Mouse (Mus musculus) thymus, adult 2 months (tissue): Measurements from ENCODE around the gene Ech1. TPM values are rescaled to one million over a fixed set of nuclear protein-coding genes. Genes with fewer than 3 reads are reported as not detected.
A peak's percentile ranks its signal among the peaks of the same experiment; 100 is the strongest.
"Not testable (repeated sequence)": the region's sequence is repeated elsewhere in the genome, so short reads cannot be mapped to it uniquely, and the experiment has no call there.

Experiments used
- DNase-seq: peaks from one replicate; pipeline ENCODE4 v3.0.0; 2021
- H3K27ac ChIP-seq: fragments of 200-500 bp; 2 replicates; pipeline ENCODE4 v1.5.1; 2012; ENCODE audit warnings: low read length, control low read depth; ENCODE audit not compliant: control insufficient read depth, insufficient read depth
- H3K27me3 ChIP-seq: fragments of 200-500 bp; 2 replicates; pipeline ENCODE4 v1.6.1; 2012; ENCODE audit warnings: mild to moderate bottlenecking, low read length, moderate library complexity, mixed read lengths; ENCODE audit not compliant: control insufficient read depth, insufficient read depth
- H3K36me3 ChIP-seq: fragments of 200-500 bp; 2 replicates; pipeline ENCODE4 v1.6.1; 2012; ENCODE audit warnings: mild to moderate bottlenecking, low read length, moderate library complexity; ENCODE audit not compliant: control insufficient read depth, insufficient read depth
- H3K4me1 ChIP-seq: fragments of 200-500 bp; replicated peaks from 2 replicates; pipeline ENCODE4 v1.6.1; 2012; ENCODE audit warnings: low read length; ENCODE audit not compliant: control insufficient read depth, insufficient read depth
- H3K4me3 ChIP-seq: fragments of 200-500 bp; 2 replicates; pipeline ENCODE4 v1.5.1; 2012; ENCODE audit warnings: mild to moderate bottlenecking, low read length, control low read depth, moderate library complexity; ENCODE audit not compliant: control insufficient read depth, insufficient read depth
- CTCF ChIP-seq: fragments of 200-500 bp; IDR thresholded peaks from 2 replicates; pipeline ENCODE4 v1.5.1; 2012; ENCODE audit warnings: mild to moderate bottlenecking, control low read depth, low read length, moderate library complexity, borderline replicate concordance; ENCODE audit not compliant: control insufficient read depth, poor library complexity, insufficient read depth; ENCODE audit errors: extremely low read depth
- POLR2A ChIP-seq: fragments of 200-500 bp; IDR thresholded peaks from 2 replicates; pipeline ENCODE4 v1.6.1; 2012; ENCODE audit warnings: mild to moderate bottlenecking, low read length, control low read depth, moderate library complexity; ENCODE audit not compliant: control insufficient read depth, poor library complexity, insufficient read depth; ENCODE audit errors: extremely low read depth
- WGBS: fragments of 180-500 bp; shearing (Covaris S2); methylation state at CpG from one replicate; pipeline ENCODE4 v1.1.7; 2018; 5-methylcytosine and 5-hydroxymethylcytosine counted together
- polyA plus RNA-seq: library from polyadenylated mRNA; depleted of rRNA; stranded (reverse); fragments of >200 nt; gene quantifications from 2 replicates; pipeline ENCODE4 v1.2.3, GENCODE M21; 2012

Gene Ech1
- polyA plus RNA-seq, 1 experiment: 359 TPM

DNA sequence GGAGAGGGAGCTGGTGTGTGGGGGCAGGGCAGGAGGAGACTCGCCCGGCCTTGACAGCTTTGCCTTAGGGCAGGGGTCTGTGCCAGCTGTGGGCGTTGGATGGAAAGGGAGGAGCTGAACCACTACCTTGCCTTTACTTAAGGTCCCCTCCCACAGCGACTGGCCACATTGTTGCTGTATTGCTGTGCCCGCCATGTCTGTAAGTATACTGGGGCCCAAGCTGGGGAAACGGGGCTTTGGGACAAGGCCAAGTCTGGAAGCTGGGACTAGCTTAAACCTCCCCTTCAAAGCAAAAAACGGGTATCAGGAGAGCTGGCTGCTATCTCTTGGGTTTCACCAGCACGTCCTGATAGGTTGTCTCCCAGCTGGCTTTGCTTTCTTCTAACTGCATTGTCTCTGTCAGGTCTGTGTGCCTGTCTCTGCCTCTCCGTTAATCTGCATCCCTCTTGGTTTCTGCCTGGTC lies 39.3 kb downstream of the Ech1 start:
- 87% methylated on average over 9 of the region's 9 CpGs for WGBS
- H3K27me3 ChIP-seq: no peaks in the 10 kb centered on the region
- no peak for TF ChIP-seq CTCF
- no peak for TF ChIP-seq POLR2A

DNA sequence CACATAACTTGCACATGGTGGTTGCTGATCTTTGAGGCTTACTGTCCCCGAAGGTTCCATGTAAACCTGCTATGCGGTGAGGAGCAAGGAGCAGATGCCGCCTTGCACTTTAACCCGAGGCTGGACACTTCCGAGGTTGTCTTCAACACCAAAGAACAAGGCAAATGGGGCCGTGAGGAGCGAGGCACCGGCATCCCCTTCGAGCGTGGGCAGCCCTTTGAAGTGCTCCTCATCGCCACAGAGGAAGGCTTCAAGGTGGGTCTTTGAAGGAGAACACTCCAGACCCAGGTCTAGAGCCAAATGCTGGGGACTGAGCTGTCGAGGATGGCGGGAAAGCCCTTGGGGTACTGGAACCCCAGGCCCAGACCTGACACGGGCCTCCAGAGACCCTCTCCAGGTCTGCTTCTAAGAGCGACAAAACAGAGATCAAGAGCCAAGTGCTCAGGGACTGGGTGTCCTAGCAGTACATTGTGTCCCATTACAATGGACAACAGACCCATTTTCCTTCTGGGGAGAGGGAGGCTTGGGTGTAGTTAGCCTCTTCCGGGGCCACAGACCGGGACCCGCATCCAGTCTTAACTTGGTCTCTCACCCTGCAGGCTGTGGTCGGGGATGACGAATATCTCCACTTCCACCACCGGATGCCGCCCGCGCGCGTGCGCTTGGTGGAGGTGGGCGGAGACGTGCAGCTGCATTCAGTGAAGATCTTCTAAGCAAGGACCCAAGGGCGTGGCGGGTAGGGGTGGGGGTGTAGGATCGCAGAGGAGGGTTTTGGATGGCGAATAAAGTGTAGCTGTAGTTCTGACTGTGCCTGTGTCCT lies 40.7 kb downstream of the Ech1 start:
- Histone ChIP-seq H3K4me1 (peaks cover 37% of the 10 kb centered on the region), H3K4me3 (peak overlapping the region; percentile 30), H3K27ac (peak overlapping the region; percentile 89), H3K36me3 (no peaks in the 10 kb centered on the region), H3K27me3 (no peaks in the 10 kb centered on the region)
- peak; percentile 99 for DNase-seq
- WGBS: 18% methylated on average over 33 of the region's 33 CpGs
- TF ChIP-seq POLR2A (peak; percentile 89), CTCF (peak; percentile 72; the same call in 1 of the 2 replicates)

More for the DNA sequence above, 39.3 kb downstream of the Ech1 start:
- peaks cover 37% of the 10 kb centered on the region for H3K4me1 ChIP-seq
- no peak for DNase-seq
- H3K4me3 ChIP-seq: no peak overlapping the region
- H3K36me3 ChIP-seq: no peaks in the 10 kb centered on the region
- no peak overlapping the region for H3K27ac ChIP-seq

DNA sequence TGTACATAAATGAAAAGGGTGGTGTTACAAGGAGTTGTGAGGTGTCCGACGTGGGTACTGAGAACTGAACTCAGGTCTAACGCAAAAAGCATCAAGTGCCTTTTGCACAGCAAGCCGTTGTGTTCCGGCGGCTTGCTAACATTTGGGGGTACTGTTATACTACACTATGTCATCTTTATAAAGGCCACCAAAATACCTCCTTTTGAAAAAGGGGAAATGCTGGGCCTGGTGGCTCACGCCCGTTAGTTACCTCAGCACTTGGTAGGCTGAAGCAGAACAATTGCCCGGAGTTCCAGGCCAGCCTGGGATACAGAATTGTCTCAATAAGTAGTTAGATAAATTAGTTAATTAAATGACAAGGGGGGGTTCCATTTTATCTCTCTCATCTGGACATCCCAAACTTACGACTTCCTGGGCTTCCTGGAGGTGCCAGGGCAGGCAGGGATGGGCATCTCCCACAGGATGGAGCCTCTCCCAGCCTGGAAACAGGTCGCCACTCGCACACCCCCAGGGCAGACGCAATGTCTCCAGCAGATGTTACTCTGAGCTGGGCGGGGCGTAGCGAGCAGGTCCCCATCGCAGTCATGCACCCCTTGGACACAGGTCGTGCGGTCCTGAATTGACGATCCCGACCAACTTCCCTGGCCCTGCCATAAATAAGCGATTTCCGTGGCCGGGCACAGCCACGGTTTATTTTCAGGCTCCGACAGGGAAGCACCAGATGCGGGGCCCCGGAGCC lies 41.9 kb downstream of the Ech1 start:
- DNase-seq: no peak
- H3K27me3 ChIP-seq: no peaks in the 10 kb centered on the region
- no peaks in the 10 kb centered on the region for H3K36me3 ChIP-seq
- H3K4me3 ChIP-seq: no peak overlapping the region
- WGBS: 95% methylated on average over 28 of the region's 28 CpGs
- H3K27ac ChIP-seq: peak overlapping the region; percentile 89
- peaks cover 37% of the 10 kb centered on the region for H3K4me1 ChIP-seq
- no peak for TF ChIP-seq CTCF
- no peak for TF ChIP-seq POLR2A

DNA sequence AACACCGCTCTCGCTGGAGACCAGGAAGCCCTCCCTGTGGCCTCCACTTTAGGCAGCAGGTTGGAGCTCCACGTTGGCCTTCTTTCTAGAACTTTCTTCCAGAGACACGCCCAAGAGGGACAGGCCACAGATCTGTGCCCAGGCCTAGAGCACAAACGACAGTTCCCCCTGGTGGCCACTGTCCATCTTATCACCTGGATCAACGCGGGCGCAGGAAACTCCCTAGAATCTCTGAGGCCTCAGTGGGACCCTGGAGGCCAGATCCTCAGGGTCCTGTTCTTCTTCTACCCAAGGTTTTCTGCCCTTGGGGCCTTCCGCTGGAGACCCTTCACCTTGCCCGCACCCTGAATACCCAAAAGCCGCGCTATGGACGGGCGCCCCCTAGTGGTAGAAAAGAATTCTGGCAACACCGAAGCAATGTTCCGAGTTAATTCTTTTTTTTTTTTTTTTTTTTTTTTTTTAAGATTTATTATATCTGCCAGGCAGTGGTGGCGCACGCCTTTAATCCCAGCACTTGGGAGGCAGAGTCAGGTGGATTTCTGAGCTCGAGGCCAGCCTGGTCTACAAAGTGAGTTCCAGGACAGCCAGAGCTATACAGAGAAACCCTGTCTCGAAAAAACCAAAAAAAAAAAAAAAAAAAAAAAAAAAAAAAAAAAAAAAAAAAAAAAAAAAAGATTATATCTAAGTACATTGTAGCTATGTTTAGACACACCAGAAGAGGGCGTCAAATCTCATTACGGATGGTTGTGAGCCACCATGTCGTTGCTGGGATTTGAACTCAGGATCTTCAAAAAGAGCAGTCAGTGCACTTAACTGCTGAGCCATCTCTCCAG lies 42.7 kb downstream of the Ech1 start:
- peaks cover 37% of the 10 kb centered on the region for H3K4me1 ChIP-seq
- not testable (repeated sequence) for H3K27me3 ChIP-seq, H3K36me3 ChIP-seq, H3K27ac ChIP-seq
- DNase-seq: peak; percentile 80
- WGBS: 19% methylated on average over 23 of the region's 23 CpGs
- peak; percentile 99 for TF ChIP-seq CTCF
- H3K4me3 ChIP-seq: peak overlapping the region; percentile 13; the same call in 1 of the 2 replicates

DNA sequence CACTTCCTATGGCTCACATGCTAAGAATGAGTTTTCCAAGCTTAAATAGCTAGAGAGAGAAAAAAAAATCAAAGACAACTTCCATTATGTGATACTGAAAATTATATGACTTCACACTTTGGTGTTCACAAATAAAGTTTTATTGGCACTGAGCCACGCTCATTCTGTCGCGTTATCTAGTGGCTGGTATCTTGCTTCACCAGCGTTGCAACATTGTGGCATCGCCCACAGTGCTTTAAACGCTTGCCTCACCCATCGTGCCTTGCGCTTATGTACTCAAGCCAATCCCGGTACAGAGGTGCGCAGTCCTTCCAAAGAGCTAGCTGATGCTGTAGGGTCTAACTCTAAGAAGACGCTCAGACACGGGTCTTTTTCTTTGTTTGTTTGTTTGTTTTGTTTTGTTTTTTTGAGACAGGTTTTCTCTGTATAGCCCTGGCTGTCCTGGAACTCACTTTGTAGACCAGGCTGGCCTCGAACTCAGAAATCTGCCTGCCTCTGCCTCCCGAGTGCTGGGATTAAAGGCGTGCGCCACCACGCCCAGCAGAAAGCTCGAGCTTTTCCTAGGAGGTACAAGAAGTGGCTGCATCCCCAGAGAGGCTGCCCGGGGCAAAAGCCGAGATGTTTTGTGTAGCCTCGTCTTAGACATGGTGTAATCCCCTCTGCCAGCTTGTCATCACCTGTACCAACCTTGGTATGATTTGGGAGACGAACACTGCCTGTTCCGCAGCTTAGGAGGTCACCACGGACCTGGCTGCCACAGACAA lies 46.1 kb downstream of the Ech1 start:
- WGBS: 91% methylated on average over 24 of the region's 24 CpGs
- Histone ChIP-seq H3K4me1 (peaks cover 16% of the 10 kb centered on the region), H3K4me3 (no peak overlapping the region), H3K27ac (no peak overlapping the region), H3K27me3 (no peaks in the 10 kb centered on the region), H3K36me3 (no peaks in the 10 kb centered on the region)
- TF ChIP-seq POLR2A: no peak
- TF ChIP-seq CTCF: no peak
- no peak for DNase-seq
